Mouse (Mus musculus) G1E (cell line): ENCODE data around the gene Tnks1bp1. TPM values are rescaled to one million over a fixed set of nuclear protein-coding genes. Genes with fewer than 3 reads are reported as not detected.
A peak's percentile ranks its signal among the peaks of the same experiment; 100 is the strongest.

Experiments
- ATAC-seq: 2 replicates; pipeline ENCODE4 v1.8.0; 2016; ENCODE audit warnings: mild to moderate bottlenecking; ENCODE audit not compliant: insufficient number of reproducible peaks, poor library complexity, low FRiP score, severe bottlenecking; ENCODE audit errors: extremely low read depth
- DNase-seq: peaks from one replicate; pipeline ENCODE4 v3.0.0; 2012; ENCODE audit warnings: low spot score
- H3K27me3 ChIP-seq: 2 replicates; pipeline ENCODE4 v1.6.1; 2012; ENCODE audit warnings: mild to moderate bottlenecking, low read length, inconsistent platforms; ENCODE audit not compliant: insufficient read depth
- H3K36me3 ChIP-seq: replicated peaks from 2 replicates; pipeline ENCODE3; 2012; ENCODE audit warnings: mild to moderate bottlenecking, inconsistent platforms
- H3K4me1 ChIP-seq: 2 replicates; pipeline ENCODE4 v1.6.1; 2012; ENCODE audit warnings: low read depth, low read length, inconsistent platforms, mixed read lengths; ENCODE audit not compliant: insufficient read depth
- H3K4me3 ChIP-seq: 2 replicates; pipeline ENCODE4 v1.5.1; 2012; ENCODE audit warnings: low read depth, mild to moderate bottlenecking, inconsistent platforms, low read length, moderate library complexity, mixed read lengths
- H3K9me3 ChIP-seq: replicated peaks from 2 replicates; pipeline ENCODE4 v1.6.1; 2012; ENCODE audit warnings: inconsistent platforms
- CTCF ChIP-seq: IDR thresholded peaks from 2 replicates; pipeline ENCODE4 v1.5.1; 2012; ENCODE audit warnings: low read depth, low read length, inconsistent platforms, mixed read lengths
- GATA1 ChIP-seq: IDR thresholded peaks from 2 replicates; pipeline ENCODE4 v1.6.1; 2012; ENCODE audit warnings: borderline replicate concordance, low read length, inconsistent platforms, mixed read lengths
- GATA2 ChIP-seq: IDR thresholded peaks from 2 replicates; pipeline ENCODE4 v1.6.1; 2012; ENCODE audit warnings: low read depth, low read length, inconsistent platforms, borderline replicate concordance
- POLR2AphosphoS5 ChIP-seq: IDR thresholded peaks from 2 replicates; pipeline ENCODE4 v1.6.1; 2012; ENCODE audit warnings: low read depth, low read length, inconsistent platforms; ENCODE audit not compliant: insufficient replicate concordance
- TAL1 ChIP-seq: conservative IDR thresholded peaks from 2 replicates; pipeline ENCODE4 v1.6.1; 2012; ENCODE audit warnings: low read depth, low read length, inconsistent platforms, mixed read lengths
- polyA plus RNA-seq: library from polyadenylated mRNA; stranded (reverse); fragments of >175 nt; gene quantifications from 2 replicates; pipeline ENCODE4 v1.2.3, GENCODE M21; 2012
- total RNA-seq, 2 experiments: library from RNA; stranded (forward) in 1 of 2; stranded (reverse) in 1 of 2; fragments of 200-1000 nt in 1 of 2; fragments of >200 nt in 1 of 2; fragmentation: Nextera tagmentation in 1 of 2; gene quantifications; 2 replicates each; pipeline ENCODE4 v1.2.3; 2014 to 2017

Gene Tnks1bp1
- total and polyA plus RNA-seq, 3 experiments: 1.7 to 5.7 (median 3.0) TPM

GRCm38 (mm10) chr2:85059677-85060076 lies 11.9 kb downstream of the Tnks1bp1 start:
- no peak for DNase-seq
- no peak for TF ChIP-seq POLR2AphosphoS5
- TF ChIP-seq CTCF: no peak
- Histone ChIP-seq H3K27me3 (peaks cover 16% of the 10 kb centered on the region; the same call in 1 of the 2 replicates), H3K9me3 (no peaks in the 10 kb centered on the region), H3K36me3 (peaks cover 20% of the 10 kb centered on the region), H3K4me3 (no peak overlapping the region), H3K4me1 (0 out of 2 replicates have a peak, but pooled peaks cover 3% of the 10 kb centered on the region)
- no peak for ATAC-seq

DNA sequence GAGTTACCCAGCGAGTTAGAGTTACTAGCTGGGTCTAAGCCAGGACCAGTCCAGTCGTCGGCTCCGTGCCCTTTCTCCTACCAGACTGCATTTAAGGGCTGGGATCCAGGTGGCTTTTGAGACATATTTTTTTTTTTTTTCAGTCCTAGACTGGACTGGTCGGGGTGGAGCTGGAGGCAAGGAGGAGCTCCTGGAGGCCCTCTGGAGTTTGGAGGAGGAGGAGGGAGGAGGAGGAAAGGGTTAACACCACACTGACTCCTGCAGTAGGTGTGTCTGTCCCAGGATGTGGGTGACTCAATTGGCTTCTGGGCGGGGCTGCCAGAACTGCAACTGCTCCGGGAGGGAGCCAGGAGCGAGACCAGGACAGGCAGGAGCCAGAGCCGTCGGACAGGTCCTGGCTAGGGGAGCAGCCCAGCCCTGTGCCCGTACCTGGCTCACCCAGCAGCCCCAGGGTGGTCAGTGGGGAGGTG lies 12.8 kb downstream of the Tnks1bp1 start:
- no peak for TF ChIP-seq CTCF
- no peak for TF ChIP-seq TAL1
- no peak for TF ChIP-seq POLR2AphosphoS5
- no peak for TF ChIP-seq GATA2
- no peak for TF ChIP-seq GATA1
- Histone ChIP-seq H3K27me3 (peaks cover 16% of the 10 kb centered on the region; the same call in 1 of the 2 replicates), H3K9me3 (no peaks in the 10 kb centered on the region), H3K4me1 (0 out of 2 replicates have a peak, but pooled peaks cover 3% of the 10 kb centered on the region), H3K4me3 (no peak overlapping the region; the same call in 1 of the 2 replicates), H3K36me3 (peaks cover 20% of the 10 kb centered on the region)
- DNase-seq: no peak
- 0 out of 2 replicates have a peak, but pooled peaks have one; percentile 32 for ATAC-seq

DNA sequence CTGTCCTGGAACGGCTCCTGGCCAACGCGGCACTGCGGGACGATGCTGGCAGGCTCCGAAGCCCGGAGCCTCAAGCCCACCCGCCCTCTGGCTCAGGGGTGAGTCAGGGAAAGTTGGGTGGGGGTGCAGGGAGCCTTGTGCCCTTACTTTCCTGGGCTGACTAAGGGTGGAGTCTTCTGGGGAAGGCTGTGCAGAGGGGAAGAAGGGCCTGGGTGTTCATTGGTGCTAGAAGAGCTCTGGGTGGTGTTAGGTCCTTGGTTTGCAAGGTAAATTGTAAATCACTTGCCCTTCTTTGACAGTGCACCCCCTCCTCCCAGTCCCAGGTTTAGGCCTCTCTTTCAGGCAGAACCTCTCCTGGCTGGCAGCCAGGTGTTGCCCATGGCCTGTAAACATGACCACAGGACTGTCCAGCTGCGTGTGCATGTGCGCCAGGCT lies 13.3 kb downstream of the Tnks1bp1 start:
- 0 out of 2 replicates have a peak, but pooled peaks cover 3% of the 10 kb centered on the region for H3K4me1 ChIP-seq
- peaks cover 20% of the 10 kb centered on the region for H3K36me3 ChIP-seq
- no peak overlapping the region; the same call in 1 of the 2 replicates for H3K4me3 ChIP-seq
- no peak for DNase-seq
- TF ChIP-seq CTCF: no peak
- H3K27me3 ChIP-seq: peaks cover 13% of the 10 kb centered on the region; the same call in 1 of the 2 replicates
- no peaks in the 10 kb centered on the region for H3K9me3 ChIP-seq
- no peak for ATAC-seq

GRCm38 (mm10) chr2:85065141-85065875 lies 17.5 kb downstream of the Tnks1bp1 start:
- no peak for TF ChIP-seq GATA1
- H3K27me3 ChIP-seq: peaks cover 16% of the 10 kb centered on the region

DNA sequence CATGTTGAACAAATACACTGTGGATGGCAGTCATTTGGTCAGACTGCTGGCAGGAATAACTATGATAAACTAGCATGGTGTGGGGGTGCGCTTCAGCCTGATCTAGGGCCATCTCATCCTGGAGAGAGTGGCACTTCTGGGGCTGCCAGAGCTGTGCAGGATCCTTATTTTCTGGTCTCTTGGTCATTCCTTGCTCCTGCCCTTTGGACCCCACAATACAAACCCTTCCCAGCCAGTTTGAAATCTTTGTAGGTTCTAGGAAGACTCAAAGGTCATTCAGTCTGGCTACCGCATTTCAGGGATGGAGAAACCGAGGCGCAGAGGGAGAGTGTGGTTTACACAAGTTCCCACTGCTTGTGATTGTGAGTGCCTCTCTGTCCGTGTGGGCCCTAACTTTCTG lies 19.1 kb downstream of the Tnks1bp1 start:
- ATAC-seq (no peak), DNase-seq (no peak)
- no peaks in the 10 kb centered on the region for H3K9me3 ChIP-seq
- TF ChIP-seq CTCF: no peak
- no peak for TF ChIP-seq POLR2AphosphoS5
- TF ChIP-seq GATA1: no peak
- no peak for TF ChIP-seq GATA2
- no peak for TF ChIP-seq TAL1
- H3K4me1 ChIP-seq: no peaks in the 10 kb centered on the region
- H3K27me3 ChIP-seq: peaks cover 19% of the 10 kb centered on the region
- H3K36me3 ChIP-seq: peaks cover 2% of the 10 kb centered on the region
- no peak overlapping the region for H3K4me3 ChIP-seq

More at GRCm38 (mm10) chr2:85065141-85065875, 17.5 kb downstream of the Tnks1bp1 start:
- ATAC-seq: no peak
- Histone ChIP-seq H3K36me3 (peaks cover 2% of the 10 kb centered on the region), H3K9me3 (no peaks in the 10 kb centered on the region), H3K4me1 (0 out of 2 replicates have a peak, but pooled peaks cover 3% of the 10 kb centered on the region), H3K4me3 (no peak overlapping the region)
- DNase-seq: no peak

DNA sequence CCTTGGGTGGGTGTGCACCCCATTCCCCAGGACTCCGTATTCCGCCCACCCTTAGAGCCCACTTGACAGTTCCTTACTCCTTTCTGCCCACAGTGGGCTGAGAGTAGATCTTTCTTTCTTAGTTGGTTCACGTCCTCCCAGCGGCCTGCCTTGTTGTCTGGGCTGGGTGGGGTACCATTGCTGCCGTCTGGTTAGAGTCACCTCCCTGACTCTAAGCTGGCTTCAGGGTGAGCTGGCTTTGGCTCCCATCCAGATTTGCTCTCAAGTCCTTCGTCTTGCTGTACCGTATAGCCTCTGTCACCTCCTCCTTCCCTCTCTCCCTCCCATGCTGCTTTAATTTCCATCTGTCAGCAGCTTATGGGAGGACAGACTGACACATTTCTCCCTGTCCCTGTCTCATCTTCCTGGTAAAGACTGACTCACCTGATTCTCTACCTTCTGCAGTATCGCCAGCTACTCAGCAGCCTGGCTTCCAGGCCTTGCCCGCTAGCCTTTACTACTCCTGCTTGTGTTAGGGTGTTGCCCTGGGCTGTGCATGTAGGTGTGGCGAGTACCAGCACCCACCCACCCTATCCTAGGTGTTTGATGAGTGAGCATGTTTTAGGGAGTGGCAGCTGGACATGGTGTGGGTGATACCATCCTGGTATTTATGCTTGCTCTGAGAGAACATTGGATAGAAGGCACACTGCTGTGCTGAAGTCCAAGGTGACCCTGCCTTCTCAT lies 20.2 kb downstream of the Tnks1bp1 start:
- H3K9me3 ChIP-seq: no peaks in the 10 kb centered on the region
- ATAC-seq: no peak
- no peak overlapping the region for H3K4me3 ChIP-seq

More for the DNA sequence above, 20.2 kb downstream of the Tnks1bp1 start:
- no peak for DNase-seq
- Histone ChIP-seq H3K36me3 (no peaks in the 10 kb centered on the region), H3K27me3 (peaks cover 19% of the 10 kb centered on the region), H3K4me1 (no peaks in the 10 kb centered on the region)
- TF ChIP-seq GATA2 (no peak), POLR2AphosphoS5 (no peak), TAL1 (no peak), GATA1 (no peak), CTCF (no peak)
